Mouse (Mus musculus): ENCODE data around the gene Nrp2.

DNA sequence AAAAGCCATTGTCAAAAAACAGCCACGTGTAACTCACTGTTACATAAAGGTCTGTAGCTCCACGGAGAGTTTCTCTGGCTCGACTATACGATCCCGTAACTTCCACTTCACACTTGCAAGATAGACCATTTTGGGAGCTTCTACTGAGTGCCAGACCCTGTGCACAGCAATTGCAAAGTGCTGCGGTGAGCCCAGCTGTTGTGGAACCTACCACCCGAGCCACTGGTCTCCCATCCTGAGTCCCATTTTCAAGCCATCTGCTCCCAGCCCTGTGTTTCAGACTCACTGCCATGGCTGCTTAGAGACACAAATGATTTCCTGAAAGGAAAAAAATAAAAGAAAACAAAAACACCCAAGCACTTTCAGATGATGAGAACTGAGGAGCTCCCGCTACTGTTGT, 42.8 kb downstream of the Nrp2 start:
- TF ChIP-seq ZNF384 (IDR thresholded peaks at IDR 0.05; ENCODE audit: low read depth, low read length) (no peak), ZC3H11A (IDR thresholded peaks at IDR 0.05; ENCODE audit: borderline replicate concordance, low read depth, low read length) (no peak), HCFC1 (IDR thresholded peaks at IDR 0.05; ENCODE audit: borderline replicate concordance, insufficient read depth, low read length) (no peak), MAFK (IDR thresholded peaks at IDR 0.05; ENCODE audit: insufficient read depth, low read depth, low read length) (no peak)
